Mouse (Mus musculus) CD4-positive helper T cell, adult 2 months (primary cell): ENCODE data around the gene Gm21977.
"Not testable (repeated sequence)": the region's sequence is repeated elsewhere in the genome, so short reads cannot be mapped to it uniquely, and the experiment has no call there.

ENCODE experiments used
- DNase-seq: peaks from one replicate; pipeline ENCODE4 v3.0.0-alpha.2; 2012; ENCODE audit warnings: low read depth, missing footprints, low spot score

Gene Gm21977

DNA sequence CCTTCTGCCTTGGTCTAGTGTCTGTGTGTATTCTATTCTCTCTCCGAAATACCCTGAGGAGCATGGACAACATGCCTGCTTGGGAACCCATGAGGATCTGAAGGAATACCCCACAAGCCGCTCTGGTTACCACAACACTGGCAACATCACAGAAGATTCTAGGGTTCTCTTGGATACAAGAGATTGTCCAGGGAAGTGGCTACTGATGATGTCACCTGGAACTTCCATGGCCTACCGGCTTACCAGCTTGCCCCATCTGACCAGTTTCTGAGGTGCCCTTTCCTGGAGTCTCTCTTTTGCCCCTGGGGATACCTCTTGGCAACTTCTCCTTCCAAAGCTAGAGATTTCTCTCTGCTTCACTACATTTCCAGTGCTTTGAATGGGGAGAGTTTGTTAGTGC is at the start of gene Gm21977:
TSS of gene Gm21977 (minus strand) at position 101 of the 400 bp plus-strand sequence.
- not testable (repeated sequence) for DNase-seq
